Mouse (Mus musculus) 3T3-L1 (cell line): ENCODE results near the gene Fbxo42.

Experiments
- DNase-seq: peaks from one replicate; pipeline ENCODE4 v3.0.0-alpha.2; 2015; ENCODE audit warnings: low read depth, low spot score

Gene Fbxo42

DNA sequence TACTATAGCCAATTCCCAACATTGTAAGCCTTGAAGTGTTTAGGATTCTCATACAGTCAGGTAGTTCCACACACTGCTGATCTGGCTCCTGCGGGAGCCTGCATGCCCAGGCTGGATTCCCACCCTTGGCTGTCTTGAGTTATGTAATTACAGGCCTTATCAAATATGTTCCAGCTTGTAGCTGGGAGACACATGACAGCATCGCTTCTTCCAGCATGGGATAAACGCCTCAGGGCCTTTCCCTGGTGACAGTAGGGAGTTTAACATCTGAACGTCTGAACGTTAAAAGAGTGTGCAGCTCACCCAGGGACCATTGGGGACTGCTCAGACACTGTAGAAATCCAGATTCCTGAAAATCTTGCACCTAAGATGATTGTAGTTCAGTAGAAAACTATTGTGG, 28.1 kb downstream of the Fbxo42 start:
- DNase-seq = no peak

DNA sequence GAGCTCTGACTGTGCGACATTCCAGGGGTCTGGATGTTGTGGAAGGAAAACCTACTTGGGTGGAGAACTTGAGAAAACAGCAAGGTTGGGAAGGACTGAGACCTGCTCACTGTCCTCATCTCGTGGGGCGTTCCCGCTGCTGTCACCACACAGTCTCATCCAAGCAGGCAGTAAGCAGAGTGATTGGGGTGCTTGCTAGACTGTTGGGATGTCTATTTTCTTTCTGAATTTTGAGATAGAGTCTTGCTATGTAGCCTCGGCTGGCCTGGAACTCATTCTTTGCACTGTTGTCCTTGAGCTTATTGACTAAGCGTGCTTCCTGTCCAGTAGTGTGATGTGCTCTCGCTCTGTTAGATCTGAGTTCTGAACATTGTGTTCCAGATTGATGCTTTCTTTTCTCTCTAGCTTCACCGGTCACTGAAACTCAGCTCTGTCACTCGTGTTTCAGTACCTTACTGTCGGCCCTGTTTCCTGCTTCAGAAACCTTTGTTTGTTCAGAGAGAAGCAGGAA, 28.7 kb downstream of the Fbxo42 start:
- DNase-seq = no peak

DNA sequence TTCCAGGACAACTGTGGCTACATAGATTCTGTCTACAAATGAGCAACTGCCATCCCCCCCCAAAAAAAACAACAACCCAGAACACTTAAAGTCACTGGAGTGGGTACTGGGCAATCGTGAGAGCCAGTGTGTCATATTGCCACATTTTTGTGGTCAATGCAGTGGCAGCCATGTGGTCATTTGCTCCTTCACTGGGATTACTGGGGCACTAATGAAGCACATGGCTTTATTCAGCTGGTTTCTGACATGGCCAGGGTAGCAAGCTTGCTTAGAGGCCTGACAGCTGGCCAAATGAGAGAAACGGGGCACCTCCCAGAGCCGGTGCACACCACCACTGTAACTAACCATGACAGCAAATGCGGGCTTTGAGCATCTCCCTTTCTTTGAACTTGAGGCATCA, 30.8 kb downstream of the Fbxo42 start:
- DNase-seq = no peak

DNA sequence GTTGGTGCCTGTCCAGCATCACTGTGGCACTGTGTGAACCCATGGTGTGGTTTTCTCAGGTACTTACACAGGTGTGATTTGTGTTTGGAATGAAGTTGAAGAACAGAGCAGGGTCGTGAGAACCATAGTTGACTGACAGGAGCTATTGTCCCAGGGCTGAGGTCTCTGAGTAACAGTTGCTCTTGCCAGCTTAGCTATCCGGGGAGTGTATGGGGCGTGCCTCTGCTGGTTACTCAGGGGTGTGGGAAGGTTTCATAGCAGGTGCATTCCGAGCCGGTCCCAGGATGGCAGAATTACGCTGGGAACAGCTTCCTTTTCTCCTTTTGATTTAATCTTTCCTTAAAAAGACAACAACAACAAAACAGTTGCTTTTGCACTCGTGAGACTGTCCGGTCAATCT, 33.1 kb downstream of the Fbxo42 start:
- DNase-seq = no peak

DNA sequence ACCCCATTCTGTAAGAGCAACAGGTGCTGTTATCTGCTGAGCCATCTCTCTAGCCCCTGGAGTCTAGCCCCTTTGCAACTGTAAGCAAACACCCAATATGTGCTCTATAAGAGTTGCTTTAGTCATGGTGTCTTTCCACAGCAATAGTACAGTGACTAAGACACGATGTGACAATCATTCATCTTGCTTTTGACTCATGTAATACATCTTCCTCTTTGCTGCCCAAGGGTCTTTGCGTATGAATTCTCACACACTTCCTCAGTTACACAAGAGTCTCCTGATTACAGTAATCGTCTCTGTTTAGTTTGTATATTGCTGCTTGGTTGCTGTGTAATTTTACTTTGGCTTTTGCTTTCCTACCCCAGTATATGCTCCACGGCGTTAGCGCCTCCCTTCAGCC, 34.3 kb downstream of the Fbxo42 start:
- DNase-seq = no peak

DNA sequence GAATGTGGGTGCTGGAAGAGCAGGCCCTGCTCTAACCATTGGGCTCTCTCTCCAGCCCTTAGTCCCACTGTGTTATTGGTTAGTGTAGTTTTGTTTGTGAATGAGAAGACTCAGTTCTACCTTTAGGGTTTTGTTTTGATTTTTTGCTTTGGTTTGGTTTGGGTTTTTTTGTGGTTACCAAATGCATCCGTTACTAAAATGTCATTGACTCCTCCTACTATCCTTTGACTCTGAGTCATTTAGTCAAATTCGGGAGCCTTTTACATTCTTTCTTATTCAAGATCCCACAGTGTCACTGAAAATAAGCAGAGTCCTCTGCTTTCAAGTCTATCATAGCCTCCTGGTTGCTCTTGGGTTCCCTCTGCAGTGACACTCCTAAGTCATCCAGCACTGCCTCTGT, 36.2 kb downstream of the Fbxo42 start:
- peak; percentile 22 for DNase-seq

DNA sequence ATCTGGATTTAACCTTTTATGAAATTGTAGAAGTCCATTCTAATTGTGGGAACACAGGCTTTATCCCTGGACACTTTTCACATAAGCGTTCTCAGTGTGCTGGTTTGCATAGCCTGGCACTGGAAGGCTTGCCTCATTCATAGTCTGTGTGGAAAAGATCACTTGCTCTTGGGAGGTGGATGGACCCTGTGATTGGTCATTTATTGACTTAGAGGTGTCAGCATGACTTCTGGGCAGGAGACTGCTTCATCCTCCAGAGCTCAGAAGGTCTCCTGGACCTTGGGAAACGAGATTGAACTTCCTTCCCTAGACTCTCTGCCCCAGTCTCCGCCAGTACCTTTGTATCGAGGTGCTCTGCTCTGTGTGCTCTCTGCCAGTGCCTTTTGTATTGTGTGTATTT, 36.7 kb downstream of the Fbxo42 start:
- DNase-seq = no peak

DNA sequence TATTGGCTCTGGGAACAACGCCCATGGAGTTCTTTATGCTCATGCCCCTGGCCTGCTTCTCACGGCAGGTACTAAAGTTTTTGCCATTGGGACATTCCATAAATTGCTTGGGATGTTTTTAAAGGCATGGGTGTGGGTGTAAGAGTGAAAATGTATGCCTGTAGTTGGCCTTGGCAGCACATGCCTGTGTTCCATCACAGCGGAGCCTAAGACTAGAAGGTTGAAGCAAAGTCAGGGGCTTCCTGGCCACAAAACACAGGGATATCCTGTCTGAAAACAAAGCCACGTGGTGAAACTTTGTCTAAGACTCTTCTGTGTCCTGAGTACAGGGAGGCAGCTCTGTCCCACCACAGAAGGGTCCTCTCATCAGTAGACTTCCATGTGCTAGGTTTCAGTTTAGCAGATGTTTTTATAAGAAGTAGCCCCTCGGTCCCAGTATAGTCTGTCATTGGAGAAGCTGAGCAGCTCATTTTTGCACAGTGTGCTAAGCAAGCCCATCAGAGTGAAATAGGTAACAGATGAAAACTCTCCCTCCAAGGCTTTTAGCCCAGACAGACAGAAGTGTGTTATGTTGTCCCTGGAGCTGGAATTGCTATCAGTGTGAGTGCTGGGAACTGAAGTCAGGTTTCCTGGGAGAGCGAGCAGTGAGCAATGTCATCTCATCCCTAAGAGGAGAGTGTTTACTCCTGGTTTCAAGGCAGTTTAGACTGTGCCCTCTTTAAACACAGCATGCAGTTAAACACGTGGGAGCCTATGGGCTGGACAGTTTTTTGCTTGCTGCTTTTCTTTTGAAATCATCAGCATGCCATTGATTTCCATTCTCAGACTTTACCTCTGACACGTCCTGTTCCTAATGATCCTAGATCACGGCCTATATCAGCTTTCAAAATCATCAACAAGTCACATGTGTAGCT, 39.5 kb downstream of the Fbxo42 start:
- no peak for DNase-seq

DNA sequence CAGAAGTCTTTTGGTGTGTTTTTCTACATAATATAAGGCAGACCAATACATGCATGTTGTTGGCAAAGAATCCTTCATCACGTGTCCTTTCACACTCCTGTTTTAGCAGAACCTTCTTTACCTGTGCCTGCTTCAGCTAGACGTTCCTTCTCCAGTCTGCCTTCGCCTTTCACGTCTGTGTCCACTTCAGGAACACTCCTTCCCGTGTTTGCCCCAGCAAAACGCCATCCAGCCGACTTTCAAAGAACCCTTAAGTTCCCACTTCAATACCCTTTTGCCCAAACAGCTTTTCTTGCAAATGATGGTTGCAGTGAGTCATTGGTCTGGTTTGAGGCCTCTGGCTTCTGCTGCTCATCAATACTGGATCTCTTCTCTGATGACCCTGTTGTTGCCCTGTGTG, 43.6 kb downstream of the Fbxo42 start:
- DNase-seq = no peak

DNA sequence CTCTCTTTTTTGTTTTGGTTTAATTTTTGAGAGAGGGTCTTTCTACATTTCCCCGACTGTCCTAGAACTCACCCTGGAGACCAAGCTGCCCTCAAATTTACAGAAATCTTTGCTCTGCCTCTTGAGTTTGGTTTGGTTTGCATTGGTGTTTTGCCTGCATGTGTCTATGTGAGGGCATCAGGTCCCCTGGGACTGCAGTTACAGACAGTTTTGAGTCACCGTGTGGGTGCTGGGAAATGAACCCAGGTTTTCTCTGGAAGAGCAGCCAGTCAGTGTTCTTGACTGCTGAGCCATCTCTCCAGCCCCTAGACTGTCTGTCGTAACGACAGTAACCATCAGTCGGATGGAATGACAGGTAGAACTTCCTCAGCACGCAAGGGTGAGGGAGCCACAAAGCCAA, 46.8 kb downstream of the Fbxo42 start:
- DNase-seq = no peak

DNA sequence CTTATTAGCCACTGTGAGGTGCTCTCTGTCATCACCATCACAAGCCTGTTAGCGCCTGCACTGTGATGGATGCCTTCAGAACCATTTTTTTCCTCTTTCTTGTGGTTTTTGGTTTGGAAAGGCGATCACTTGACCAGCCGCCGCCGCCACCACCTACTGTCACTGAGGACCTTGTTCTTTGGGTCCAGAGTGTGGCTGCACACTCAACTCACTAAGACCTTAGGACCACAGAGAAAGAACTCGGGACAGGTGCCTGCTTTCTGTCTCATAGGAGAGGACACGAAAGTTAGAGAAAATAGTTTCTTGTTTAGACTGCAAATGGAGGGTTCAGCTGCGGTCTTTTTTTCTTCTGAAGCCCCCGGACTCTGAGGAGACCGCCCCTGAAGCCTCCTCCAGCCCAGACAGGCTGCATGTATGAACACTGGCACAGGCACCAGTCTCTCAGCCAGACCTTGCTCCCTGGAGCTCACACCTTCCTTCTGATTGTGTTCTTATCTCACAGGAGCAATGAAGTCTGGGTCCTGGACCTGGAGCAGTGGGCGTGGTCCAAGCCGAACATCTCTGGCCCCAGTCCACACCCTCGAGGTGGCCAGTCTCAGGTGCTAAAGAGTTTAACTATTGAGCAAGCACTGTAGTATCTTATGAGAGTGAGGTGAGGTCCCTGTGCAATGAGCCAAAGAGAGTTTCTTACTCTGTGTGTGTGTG, 49.4 kb downstream of the Fbxo42 start:
- no peak for DNase-seq

DNA sequence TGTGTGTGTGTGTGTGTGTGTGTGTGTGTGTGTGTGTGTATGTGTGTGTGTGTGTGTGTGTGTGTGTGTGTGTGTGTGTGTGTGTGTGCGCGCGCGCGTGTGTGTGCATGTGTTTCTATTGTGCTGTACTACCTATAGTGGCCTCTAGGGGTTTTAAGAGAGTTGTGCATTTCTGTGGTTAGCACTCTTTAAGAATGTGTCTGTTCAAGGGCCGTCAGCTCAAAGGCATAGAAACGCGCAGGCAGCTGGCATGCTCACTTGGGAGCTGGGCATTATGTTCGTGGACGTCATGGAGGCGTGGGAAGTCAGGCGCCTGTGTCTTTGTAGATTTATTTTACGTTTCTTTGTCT, 49.9 kb downstream of the Fbxo42 start:
- no peak for DNase-seq

DNA sequence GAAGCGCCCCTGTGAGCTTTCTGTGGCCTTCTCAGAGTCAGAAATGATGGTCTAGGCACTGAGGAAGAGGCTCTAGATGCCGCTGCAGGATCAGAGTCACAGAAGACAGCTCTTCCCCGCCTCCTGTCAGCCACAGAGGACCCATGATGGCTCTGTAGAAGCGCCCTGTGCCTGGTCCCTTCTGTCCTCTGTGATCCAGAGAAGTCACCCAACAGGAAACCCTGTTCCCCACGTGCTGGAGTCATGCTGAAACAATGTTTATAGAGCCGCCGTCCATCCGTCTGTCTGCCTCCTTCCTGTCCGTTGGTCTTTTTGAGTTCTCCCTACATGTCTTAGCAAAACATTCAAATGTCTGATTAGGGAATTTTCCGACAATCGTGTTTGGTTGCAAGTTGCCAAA, 53.2 kb downstream of the Fbxo42 start:
- no peak for DNase-seq

DNA sequence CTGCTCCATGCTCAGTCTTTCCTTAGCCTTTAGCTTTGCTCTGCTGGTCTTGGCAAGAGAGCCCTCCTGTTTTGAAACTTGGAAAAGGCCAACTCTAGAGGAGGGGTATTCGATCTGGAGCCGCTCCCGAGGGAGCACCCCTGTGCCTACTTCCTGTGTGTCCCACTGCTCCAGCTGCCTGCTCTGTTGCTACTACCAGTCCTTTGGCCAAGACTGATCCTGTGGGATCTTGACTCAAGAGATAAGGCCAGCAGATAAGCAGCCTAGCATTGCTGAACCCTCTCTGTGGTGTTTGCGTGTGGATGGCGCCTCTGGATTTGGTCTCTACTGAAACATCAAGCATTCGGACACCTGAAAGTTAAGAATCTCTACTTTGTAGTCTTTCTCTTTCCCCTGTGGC, 54.5 kb downstream of the Fbxo42 start:
- DNase-seq = no peak

DNA sequence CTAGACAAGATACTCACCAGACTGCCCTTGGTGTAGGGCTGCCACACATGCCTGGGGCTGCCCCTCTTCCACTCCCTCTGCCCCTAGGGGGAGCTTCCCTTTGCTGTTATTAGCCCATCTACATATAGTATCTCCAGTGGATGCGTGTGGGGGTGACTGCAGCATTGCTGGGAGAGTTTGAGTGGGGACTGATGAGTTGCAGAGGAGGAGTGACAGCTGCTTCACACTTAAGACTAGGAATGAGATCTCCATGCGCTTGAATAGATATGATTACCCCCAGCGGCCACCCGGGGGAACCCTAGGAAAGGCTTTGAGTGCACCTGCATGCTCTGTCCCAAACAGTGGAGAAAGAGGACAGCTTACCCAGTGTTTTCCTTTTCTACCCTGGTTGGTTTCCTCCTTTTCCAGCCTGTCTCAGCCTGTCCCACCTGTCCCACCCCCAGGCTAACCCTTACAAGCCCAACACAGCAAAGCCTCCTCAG, 56.9 kb downstream of the Fbxo42 start:
- peak; percentile 72 for DNase-seq

DNA sequence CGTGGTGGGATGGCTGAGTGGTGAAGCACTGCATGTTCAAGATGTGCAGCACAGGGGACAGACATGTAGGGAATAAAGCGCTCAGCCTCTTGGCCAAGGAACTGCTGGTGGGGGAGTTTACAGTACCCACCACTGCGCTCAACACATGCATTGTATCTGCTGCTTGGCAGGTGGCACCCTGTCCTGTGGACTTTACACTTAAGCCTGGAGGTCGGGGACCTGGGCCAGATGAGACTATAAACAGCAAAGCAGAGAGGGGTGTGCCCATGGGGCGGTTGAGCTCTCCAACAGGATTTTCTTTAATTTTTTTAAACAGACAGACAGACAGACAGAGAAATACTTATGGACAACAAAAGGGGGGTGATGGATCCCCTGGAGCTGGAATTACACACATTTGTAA, 59.4 kb downstream of the Fbxo42 start:
- DNase-seq = no peak

DNA sequence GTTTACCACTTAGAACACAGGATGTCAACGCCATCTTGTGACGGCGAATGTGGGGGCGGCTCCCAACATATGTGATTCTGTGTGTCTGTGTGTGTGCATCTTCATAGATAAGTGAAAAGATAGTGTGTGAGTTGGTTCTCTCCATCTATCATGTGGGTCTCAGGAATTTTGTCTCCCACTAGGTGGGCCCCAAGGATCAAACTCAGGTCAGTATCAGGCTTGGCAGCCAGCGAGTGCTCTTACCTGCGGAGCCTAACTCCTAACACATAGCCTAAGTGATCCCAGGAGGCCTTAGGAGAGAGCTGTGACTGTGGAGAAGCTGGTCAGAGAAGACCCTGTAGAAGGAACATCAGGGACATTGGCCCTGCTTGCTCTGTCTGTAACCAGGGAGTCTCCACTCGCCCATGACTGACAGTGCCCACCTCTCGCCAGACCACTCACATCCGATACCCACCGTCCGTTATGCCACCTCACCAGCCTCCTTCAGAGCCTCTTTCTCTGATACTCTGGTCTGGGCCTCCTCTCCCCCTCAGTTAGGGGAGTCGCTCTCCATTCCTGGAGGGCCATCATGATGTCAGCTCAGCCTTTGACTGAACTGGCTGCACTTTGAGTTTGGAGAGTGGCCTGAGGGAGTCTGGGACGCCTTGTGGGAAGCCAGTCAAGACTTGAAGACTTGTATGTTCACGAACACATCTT, 63.0 kb downstream of the Fbxo42 start:
- no peak for DNase-seq

DNA sequence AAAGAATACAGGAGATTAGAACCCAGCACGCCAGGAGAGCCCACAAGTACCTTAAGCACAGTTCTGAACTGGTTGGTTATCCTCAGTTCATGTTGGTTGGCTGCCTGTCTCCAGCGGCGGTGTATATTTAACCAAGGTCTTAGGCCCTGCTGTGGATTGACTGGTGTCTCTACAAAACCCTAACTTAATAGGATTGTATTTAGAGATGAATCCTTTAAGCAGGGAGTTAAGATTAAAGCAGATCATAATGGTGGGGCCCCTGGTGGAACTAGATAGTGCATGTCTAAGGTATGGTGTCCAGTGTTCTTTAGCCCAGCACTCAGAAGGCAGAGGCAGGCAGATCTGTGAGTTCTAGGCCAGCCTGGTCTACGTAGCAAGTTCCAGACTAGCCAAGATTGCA, 63.9 kb downstream of the Fbxo42 start:
- DNase-seq = no peak

DNA sequence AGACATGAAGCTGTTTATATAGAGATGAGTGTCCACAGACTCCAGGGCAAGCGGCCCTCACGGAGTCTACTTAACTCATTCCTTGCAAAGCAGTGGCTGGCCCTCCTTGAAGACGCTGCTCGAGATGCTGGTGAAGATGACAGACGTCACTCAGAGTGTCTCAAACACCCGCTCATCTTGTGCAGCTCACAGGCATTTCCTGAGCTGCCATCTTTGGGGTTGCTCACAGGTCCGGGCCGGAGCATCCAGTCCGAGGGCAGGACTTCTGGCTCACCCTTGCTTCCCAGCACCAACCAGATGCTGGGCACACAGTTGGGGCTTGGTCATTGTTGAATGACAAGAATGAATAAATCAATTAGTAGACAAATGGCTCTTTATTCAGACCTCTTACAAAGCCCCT, 65.2 kb downstream of the Fbxo42 start:
- no peak for DNase-seq

DNA sequence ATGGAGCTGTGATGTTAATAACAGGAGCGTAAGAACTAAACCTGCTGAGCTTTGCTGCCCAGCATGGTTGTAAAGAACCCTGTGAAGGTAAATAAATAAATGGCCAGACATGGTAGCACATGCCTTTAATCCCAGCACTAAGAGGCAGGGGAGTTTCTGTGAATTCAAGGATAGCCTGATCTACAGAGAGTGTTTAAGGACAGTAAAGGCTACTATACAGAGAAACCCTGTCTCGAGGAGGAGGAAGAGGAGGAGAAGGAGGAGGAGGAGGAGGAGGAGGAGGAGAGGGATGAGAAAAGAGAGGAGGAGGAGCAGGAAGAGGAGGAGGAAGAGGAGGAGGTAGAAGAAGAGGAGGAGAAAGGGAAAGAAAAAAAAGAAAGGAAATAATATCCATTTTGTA, 65.6 kb downstream of the Fbxo42 start:
- peak; percentile 10 for DNase-seq

DNA sequence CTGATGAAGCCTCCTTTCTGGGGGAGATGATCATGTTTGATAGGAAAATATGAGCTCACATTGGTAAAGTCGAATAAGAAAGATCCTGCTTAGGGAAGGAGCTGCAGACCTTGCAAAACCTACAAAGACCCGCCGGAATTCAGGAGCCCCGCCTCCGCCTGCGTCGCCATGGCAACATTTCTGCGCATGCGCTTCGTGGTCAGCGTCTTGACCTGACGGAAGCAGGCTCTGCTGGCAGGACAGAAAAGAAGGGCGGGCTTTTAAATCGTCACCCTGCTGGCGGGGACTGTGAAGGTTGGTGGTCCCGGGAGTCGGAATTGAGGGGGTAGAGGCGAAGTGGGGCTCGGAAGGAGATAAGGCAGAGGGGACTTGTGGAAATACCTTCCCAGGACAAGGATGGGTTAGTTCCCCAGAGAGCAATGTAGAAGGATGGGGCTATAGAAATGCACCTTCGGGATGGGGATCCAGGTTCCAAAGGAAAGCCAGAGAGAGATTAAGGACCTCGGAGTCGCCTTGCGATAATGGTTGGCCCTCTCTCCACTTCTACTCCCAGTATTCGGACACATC, 66.1 kb downstream of the Fbxo42 start, which contains the start of gene Rsg1:
TSS of gene Rsg1 (plus strand) at position 187 of the 567 bp plus-strand sequence.
- peak; percentile 91 for DNase-seq

DNA sequence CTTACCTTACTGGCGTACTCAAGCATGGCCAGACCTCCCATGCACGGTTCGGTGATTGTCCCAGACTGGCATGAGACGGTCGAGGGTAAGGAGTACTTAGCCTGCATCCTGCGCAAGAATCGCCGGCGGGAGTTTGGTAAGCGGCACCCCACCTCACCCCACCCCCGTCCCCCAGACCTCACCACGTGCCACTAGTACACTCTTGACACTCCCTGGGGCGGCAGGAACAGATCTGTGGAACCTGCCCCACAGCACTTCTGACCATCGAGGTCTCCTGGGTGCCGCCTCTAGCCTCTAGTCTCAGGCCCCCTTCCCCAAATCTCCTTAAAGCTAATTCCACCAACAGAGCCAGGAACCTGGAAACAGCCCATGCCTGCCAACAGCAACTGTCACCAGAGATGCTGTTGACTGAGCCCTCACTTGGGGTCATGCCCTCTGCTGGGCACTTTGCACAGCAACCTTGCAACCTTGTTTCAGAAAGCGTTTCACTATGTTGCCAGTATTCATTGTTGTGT, 66.7 kb downstream of the Fbxo42 start:
- DNase-seq = peak; percentile 64
